Mouse (Mus musculus): ENCODE data around the gene Gm42957.

GRCm38 (mm10) chr3:96629729-96630600 lies 5.3 kb upstream of the Gm42957 start, which contains the start of gene Rbm8a:
- TF ChIP-seq CTCF (conservative IDR thresholded peaks at IDR 0.05 in 1 of 2, IDR thresholded peaks at IDR 0.05 in 1 of 2; ENCODE audit: low read depth in 2 of 2, low read length in 2 of 2) (no peak), ZNF384 (IDR thresholded peaks at IDR 0.05; ENCODE audit: low read depth, low read length) (no peak), POLR2A (IDR thresholded peaks at IDR 0.05; ENCODE audit: low read depth, low read length) (peak; percentile 93), E2F4 (IDR thresholded peaks at IDR 0.05; ENCODE audit: insufficient replicate concordance, low read depth, low read length) (peak; percentile 91; the same call in 1 of the 2 replicates), ETS1 (conservative IDR thresholded peaks at IDR 0.05; ENCODE audit: low read depth, low read length) (peak; percentile 31; the same call in 1 of the 2 replicates), ZMIZ1 (IDR thresholded peaks at IDR 0.05; ENCODE audit: low read depth, low read length) (peak; percentile 90)
